Mouse (Mus musculus) right cerebral cortex, postnatal 4 days (tissue): Measurements from ENCODE around the gene Snn.
A peak's percentile ranks its signal among the peaks of the same experiment; 100 is the strongest.
"Not testable (repeated sequence)": the region's sequence is repeated elsewhere in the genome, so short reads cannot be mapped to it uniquely, and the experiment has no call there.

Experiments
- DNase-seq: peaks from one replicate; pipeline ENCODE4 v3.0.0-alpha.2; 2022

Snn gene

DNA sequence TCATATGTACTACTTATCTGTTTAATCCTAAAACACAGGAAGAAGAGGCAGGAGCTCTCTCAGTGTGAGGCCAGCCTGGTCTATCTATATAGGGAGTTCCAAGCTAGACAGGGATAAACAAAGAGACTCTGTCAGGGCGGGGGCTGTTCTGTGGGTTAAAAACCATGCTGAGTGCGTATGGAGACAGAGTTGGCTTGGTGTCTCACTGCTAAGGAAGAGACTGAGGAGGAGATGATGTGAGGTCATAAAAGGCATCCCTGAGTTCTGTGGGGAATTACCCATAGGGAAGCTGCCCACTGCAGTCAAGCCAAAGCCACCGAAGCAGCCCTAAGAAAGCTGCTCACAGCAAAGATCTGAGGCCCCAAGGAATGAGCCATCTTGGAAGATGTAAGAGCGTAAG is at the start of gene Snn:
Gene Snn, plus strand, starts transcription at position 301 of the 400 bp plus-strand sequence.
- no peak for DNase-seq

DNA sequence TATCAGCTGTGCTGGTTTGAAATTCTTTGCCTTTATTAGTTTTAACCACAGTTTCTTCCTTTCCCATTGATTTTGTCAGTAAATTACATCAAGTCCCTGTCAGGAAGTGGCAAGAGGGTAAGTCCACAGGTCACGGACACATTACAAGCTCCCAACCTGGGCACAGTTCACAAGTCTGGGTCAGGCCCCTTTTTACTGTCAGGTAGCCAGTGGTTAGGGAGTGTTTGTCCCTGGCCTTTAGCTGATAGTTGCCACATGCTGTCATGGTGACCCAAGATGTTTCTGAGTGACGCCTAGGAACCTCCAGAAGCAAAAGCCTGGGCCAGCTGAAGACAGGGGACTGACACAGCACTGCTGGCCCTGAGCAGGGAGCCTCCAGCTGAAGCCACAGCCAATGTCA is 49.5 kb upstream of the Snn start:
- DNase-seq, result no peak

DNA sequence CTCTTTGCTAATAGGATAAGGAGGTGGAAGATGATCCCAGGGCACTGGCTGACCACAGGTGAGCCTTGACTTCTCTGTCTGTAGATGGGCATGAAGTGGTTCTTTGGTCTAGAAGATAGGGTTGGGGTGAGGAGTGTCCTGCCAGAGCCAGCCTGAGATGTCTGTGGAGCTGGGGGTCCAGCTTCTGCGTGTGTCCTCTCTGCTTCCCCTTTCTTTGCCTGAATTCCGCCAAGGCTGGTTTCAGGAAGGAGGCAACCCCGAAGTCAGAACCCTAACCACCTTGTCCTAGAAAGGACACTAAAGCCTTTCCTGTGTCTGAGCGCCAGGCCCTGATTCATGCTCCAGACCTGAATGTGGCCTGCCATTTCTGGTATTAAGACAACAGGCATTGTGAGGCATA is 48.8 kb upstream of the Snn start:
- DNase-seq, result no peak

DNA sequence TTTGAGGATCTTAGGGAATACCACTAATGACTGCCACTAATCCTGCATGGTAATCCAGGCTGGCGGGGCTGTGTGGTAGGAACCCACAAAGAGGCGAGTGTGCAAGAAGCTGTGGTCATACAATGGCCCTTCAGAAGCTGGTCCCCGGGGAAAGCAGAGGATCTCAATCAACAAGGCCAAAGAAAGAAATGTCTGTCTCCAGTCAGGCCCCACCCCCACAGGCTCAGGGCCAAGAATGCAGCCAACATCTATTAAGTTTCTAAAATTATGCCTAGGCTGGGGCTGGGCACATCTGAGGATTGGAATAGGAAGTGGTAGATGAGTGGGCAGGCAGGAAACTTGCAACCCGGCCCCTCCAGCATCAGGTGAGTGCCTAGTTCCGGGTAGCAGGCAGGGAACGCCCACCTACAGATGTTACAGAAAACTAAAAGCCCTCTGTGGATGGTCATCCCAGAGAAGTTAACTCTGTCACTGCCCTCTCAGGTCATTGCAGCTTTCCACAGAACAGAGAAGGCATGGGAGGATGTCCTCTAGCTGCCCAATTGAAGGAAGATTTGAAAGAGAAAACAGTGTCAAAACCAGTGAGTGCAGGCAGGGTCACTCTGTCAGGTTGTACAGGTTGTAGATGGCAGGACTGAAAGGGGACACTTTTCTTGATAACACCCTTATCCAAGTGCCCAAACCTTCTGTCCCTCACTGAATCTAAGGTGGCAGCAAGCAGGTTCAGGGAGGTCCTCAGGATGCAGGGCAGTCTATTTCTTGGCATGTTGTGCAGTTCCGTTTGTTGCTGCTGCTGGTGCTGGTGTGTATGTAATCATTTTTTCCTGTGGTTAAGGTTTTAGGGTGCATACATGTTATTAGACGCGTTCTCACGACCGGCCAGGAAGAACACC is 47.9 kb upstream of the Snn start:
- DNase-seq, result peak; percentile 62

DNA sequence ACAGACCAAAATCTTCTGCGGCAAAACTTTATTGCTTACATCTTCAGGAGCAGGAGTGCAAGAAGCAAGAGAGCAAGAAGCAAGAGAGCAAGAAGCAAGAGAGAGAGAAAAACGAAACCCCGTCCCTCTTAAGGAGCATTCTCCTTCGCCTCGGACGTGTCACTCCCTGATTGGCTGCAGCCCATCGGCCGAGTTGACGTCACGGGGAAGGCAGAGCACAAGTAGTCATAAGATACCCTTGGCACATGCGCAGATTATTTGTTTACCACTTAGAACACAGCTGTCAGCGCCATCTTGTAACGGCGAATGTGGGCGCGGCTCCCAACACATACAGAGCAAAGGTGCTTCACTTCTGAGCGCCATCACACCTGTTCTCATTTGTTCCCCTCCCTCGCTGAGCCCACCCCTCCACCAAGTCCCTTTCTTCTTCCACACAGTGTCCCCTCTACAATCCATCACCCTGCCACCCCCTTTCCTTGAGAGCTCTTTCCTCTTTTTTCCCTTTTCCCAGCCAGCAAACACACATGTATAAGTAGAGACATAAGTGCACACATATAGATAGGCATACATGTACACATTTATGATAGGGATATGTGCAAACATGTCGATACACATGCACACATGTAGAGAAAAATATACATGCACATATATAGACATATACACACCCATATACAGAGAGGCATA is 47.1 kb upstream of the Snn start:
- DNase-seq, result not testable (repeated sequence)

DNA sequence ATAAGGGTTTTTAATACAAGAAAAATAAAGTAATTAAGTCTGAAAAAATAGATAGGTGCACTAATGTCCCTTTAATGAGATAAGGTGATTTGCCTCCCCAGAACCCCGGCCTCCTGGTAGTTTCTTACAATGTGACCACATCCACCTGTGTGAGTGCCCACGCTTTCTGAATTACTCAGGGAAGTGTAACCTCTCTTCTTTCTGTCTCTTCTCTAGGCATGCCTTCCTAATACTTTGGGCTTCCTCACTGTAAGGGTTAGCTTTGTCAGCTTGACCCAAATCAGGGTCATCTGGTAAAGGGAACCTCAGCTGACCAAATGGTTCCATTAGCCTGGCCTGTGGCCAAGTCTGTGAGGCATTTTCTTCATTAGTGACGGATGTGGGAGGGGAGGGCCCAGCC is 46.3 kb upstream of the Snn start:
- DNase-seq, result no peak

DNA sequence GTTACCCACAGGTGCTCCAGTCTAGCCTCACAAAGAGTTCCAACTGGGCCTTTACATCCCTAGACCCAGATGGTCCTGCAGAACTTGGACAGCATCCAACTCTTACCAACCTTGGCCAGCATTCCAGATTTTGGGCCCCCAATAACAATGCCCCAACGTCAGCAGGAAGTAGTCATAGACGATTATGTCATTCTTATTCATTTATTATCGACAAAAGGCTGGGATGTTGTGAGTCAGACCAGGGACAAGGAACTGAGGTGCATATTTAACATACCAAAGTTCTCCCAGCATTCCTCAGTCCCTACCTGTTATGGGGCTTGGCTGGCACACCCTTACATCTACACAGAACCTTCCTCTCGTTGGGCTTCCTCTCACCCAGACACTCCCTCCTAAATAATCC is 44.4 kb upstream of the Snn start:
- DNase-seq, result no peak

DNA sequence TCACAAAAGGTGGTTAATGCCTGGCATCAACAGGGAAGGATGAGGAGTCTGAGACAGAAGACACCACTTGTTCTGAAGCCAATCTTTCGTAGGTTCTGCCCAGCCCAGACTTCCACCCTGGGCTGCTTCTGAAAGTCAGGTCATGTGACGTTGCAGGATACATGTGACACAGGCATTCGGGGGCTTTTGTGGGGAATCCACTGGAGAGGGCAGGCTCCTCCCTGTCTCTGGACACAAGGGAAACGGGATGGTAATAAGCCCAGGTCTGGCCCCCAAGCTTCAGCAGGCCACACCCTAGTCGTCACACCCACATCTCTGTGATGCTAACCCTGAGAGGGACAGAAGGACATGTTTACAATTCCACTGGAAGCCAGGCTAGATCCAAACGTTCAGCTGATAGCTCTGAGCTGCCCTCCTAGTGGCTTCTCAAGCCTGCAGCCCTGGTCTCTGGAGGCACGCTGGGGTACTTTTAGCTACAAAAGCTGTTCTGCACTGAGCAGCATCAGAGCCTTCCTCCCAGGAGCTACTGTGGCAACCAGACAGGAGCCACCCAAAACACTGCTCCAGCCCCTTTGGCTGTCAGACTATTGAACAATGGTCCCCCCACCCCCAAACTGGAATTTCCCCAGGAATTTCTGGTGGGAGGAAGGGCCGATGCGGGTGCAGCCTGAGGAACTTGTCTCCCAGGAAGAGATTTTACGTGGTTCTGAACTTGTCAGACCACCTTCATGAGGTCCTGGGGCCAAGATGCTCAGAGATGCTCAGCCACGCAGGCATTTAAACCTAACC is 42.7 kb upstream of the Snn start:
- no peak for DNase-seq

DNA sequence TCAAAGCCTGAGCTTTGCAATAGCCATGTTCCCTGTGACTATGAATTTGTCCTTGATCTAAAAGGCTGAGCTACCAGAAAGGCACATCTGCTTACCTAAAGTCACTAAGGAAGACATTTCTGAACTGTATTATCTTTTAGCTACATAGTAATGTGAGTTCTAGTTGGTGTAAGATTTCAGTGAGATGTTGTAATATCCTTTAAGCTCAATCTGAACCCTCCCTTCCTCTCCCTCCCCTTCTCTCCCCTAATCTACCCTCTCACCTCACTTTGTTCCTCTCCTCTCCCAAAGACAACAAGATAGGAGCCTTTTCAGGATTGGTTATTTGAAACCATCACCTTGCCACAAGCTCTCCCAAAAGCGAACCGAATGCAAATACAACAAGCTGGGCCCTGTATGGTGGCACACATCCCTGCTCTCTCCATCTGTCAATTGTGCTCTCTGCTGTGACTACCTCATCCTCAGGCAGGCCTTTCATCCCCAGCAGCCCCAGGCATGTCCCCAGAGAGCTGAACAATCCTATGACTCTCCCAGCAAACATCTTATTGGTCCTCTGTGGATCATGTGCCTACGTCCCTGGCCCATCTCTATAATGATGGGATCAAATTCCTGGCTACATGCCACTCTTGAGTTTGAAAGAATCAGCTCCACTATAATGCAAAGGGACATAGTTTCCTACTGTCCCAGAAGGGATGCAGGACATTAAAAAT is 39.2 kb upstream of the Snn start:
- no peak for DNase-seq

DNA sequence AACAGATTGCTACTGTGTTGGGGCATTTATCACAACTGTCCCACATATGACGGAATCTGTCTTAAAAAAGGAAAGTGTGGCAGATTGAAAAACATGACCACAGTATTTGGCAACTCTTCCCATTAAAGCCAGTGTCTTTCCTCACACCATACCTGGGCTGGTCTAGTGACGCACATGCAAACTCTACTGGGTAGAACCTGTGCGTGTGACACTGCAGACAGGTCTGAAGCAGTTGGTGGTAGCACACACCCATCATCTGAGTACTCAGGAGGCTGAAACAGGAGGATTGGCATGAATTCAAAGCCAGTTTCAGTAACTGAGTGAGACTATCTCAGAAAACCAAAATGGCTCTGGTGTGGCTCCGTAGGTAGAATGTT is 38.6 kb upstream of the Snn start:
- DNase-seq, result no peak

DNA sequence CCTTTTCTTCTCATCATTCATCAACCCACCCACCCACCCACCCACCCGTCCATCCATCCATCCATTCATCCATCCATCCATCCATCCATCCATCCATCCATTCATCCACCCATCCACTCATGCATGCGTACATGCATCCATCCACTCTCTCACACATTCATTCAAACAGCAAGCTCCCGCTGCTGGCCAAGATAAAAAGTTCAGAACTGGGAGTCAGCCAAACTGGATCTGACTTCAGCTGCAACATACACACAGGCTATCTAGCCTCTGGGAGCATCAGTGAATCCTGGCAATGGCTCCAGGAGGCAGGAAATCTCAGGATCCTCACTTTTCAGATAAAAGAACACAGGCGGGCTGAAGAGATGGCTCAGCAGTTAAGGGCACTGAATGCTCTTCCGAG is 37.1 kb upstream of the Snn start:
- DNase-seq, result no peak

DNA sequence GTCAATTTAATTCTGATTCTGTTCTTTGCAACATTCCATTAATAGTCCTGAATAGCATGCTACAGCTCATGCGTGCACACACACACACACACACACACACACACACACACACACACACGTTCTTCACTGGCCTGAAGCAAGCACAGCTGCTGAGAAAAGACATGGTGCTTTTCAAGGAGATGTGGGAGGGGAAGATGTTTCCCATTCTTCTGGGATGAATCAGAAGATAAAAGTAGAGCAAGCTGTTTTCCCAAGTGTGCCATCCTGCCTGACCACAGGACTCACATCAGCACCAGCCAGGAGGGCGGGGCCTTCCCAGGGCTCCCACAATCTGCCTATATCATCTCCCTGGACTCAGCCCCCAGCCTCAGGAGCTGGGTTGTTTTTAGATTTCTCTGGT is 35.9 kb upstream of the Snn start:
- no peak for DNase-seq

DNA sequence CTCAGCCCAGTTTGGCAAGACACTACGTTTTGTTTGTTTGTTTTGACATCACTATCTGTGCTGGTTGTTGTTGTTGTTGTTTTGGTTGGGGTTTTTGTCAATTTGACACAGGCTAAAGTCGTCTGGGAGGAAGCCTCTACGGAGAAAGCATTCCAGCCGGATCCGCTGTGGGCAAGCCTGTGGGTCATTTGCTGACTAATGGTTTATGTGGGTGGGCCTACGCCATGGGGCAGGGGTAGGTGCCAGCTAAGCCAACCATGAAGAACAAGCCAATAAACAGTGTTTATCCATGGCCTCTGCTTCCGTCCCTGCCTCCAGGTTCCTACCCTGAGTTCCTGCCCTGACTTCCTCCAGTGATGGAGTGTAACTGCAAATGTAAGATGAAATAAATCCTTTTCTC is 32.5 kb upstream of the Snn start:
- DNase-seq, result no peak

DNA sequence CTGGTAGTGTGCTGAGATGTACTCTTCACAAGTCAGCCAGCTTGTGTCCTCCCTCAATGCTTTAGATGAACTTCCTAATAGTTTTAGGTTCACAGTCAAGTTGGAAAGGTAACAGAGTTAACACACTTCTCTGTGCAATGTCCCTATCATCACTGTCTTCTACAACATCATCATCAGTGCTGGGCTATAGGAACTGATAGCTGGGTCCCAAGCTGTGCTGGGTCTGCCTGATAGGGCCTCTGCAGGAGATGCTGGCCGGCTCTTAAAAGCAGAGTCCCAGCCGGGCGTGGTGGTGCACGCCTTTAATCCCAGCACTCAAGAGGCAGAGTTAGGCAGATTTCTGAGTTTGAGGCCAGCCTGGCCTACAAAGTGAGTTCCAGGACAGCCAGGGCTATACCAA is 29.9 kb upstream of the Snn start:
- DNase-seq, result no peak

DNA sequence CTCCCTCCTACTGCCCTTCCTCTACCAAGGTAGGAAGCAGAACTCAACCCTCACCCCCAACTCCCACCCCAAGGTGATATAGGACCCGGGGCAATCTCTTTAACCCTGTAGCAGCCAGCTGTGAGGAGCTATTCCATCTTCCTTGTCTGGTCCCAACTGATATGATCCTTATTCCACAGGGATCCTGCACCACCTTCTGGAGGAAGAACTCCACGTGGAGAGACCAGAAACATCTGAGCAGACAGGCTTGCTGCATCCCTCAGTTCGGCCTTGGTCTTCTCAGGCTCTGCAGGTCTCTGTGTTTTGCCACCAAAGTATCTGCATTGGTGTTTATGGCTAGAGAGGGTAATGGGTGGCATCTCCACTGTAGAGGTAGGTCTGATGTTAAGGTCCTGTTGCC is 29.4 kb upstream of the Snn start:
- no peak for DNase-seq

DNA sequence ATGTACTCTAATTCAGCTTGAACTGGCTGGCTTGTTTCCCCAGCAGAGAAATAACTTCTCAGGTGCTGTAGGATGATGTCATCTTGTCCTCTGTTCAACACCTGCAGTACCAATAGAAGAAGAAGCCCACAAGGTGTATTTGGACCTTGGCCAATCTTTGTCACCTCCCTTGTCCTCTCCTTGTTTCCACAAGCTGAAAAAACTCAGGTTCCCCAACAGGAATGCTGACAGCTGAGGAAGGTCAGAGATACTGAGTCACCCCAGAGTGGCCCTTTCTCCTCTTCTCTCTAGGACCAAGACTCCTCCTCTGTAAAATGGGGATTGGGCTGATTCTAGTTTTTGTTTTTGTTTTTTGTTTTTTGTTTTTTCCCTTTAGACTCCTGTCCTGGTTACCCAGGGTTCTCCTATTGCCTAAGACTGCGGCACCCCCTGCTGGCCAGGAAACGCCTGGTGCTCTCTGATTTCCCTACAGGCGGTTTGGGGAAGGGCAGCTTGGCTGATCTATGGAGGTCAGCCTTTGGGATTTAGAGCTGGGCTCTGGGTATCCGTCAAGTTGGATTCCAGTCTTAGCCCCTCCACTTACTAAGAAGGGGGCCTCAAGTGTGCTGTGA is 26.4 kb upstream of the Snn start:
- peak; percentile 82 for DNase-seq

DNA sequence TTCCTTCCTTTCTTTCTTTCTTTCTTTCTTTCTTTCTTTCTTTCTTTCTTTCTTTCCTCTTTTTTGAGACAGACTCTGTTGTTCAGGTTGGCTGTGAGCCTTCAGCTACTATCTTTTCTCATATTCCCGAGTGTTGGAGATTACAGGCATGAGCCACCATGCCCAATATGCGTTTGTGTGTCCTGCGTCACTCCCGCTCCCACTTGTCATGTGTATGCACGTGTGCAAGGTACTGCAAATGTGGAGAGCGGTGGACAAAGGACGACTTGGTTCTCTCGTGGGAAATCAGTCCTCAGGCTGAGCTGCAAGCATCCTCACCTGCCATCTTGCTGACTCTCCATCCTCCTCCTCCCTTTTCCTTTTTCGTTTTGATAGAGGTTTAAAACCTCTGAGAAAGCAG is 25.5 kb upstream of the Snn start:
- no peak for DNase-seq

DNA sequence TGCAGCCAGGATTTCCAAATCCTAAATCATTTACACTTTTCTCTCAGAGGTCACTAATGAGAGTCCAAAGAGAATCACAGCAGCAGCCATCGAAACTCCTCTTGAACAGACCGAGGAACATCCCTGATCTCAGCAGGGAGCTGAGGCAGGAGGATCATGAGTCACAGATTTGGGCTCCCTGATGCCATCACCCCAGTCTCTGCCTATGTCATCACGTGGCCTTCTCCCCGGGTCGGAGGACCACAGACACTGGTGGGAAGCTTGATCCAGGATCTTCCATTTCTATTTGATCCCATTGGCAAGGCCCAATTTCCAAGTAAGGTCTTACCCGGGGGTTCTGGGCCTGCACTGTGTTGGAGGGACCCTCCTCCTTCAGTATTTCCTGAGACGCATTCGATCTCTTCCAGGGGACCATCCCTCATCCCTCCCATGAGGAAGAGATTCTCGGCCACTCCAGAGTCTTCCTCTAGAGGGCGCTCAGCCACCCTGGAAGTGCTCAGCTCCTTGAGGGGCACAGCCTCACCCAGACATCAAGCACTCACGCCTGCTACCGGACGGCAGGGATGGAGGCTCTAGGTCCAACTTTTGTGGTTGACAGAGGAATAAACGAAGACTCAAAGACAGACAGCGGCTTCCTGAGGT is 24.8 kb upstream of the Snn start:
- peak; percentile 65 for DNase-seq

DNA sequence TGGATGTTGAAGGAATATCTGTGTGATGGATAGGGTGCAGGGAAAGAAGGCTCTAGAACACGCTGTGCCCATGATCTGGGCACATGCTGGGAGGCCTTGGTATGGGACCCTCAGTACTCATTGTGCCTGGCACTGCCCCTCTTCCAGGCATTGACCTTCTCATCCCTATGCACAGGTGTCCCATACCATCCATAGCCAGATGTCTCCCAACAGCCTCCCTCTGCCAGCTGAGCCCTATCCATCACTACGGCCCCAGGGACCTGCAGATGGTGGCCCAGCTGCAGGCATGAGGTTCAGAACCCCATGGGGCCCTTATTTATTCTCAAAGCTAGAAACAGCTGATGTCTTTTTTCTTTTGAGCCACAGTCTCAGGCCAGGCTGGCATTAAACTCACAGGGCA is 20.1 kb upstream of the Snn start:
- no peak for DNase-seq

DNA sequence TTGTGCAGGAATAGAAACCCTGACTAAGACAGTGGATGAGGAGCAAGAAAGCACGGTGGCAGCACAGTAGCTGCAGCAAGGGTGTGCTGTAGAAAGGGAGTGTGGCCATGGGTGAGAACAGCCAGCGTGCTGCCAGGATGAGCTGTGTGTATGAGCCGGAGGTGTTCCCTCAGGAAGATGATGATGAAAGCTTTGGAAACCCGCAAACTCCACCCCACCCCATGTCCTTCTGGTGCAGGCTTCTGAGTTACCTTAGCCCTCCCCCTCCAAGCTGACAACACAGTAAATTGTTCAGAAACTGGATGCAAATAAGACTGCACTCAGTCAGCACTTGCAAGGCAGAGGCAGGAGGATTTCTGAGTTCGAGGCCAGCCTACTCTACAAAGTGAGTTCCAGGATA is 17.5 kb upstream of the Snn start:
- no peak for DNase-seq

DNA sequence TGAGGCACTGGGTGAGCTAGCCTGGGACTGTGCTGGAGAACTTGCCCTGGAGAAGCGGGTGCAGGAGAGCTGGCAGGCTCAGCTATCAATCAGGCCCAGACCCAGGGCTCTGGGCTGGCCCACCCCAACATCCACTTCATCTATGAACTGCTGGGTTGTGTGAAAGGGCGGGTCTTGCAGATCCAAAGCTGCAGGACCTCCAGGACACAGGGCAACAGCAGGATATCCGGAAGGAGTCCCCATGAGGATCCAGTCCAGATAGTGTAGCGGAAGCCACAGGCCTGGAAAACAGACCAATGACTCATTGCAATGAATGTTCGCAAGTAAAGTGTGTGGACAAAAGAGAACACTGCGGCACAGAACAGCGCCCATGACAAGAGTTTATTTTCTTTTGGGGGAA is 14.3 kb upstream of the Snn start:
- no peak for DNase-seq

DNA sequence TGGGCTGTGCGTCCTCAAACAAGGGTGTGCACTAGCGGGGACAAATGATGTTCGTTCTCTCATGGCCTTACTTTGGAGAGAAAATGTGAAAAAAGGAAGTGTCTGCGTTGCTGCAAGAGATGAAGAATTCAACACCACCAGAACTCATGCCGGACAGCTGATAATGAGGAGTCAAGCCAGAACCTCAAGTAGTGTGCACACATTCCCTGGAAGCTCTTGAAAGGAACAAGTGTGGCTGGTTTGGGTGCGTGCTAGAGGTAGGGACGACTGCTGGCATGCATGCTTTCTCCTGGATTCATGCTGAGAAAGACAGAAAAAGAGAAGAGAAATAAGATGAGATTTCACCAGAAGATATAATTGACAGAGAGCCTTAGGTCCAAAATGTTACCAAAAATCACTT is 13.6 kb upstream of the Snn start:
- DNase-seq, result no peak
